Mouse (Mus musculus) spleen, adult 18-20 months (tissue): ENCODE measurements around the gene Pfdn6.
"Not testable (repeated sequence)": the region's sequence is repeated elsewhere in the genome, so short reads cannot be mapped to it uniquely, and the experiment has no call there.

Experiments used
- DNase-seq, 2 experiments: peaks; one replicate each; pipeline ENCODE4 v3.0.0; 2022; ENCODE audit warnings: mixed read lengths in 2 of 2

Pfdn6 gene

GRCm38 (mm10) chr17:33892429-33892828 lies 47.7 kb downstream of the Pfdn6 start:
- DNase-seq, result no peak

- DNase-seq, result not testable (repeated sequence)
Measured at GRCm38 (mm10) chr17:33891892-33892291, 48.3 kb downstream of the Pfdn6 start.

GRCm38 (mm10) chr17:33891357-33891756 lies 48.8 kb downstream of the Pfdn6 start:
- DNase-seq, result no peak

GRCm38 (mm10) chr17:33890533-33891059 lies 49.5 kb downstream of the Pfdn6 start, which contains the start of gene Kifc1:
Gene Kifc1, minus strand, starts transcription at chr17:33890661.
- DNase-seq, result peak; percentile 95 to 99

- not testable (repeated sequence) for DNase-seq
Measured at GRCm38 (mm10) chr17:33889941-33890532, 50.1 kb downstream of the Pfdn6 start.
